Mouse (Mus musculus) effector memory CD4-positive, alpha-beta T cell, adult 7 months (primary cell): ENCODE results near the gene Rfpl4. TPM values are rescaled to one million over a fixed set of nuclear protein-coding genes. Genes with fewer than 3 reads are reported as not detected.

Experiments used
- polyA plus RNA-seq: library from polyadenylated mRNA; unstranded; fragments of 100-300 nt; shearing (Covaris generic); gene quantifications from one replicate; pipeline ENCODE4 v1.2.1, GENCODE M21; 2017

Rfpl4 gene
- not detected for polyA plus RNA-seq

DNA sequence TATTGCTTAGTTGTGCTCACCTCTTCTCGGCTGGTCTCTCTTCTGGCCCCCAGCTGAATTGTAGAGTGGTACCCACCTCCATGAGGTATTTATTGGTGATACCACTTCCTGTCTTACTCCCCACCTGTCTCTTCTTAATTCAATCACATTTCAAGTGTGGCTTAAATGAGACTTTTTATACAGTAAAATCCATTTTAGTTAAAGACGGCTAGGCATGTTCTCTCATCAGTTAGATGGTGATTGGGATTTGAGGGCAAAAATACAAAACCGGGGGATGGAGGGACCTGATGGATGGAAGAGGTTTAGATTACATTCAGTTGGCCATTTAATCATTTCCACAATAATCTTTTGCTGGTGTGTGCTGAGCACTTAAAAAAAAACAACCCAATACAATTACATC lies at the start of gene Rfpl4:
Gene Rfpl4, minus strand, starts transcription at position 101 of the 400 bp plus-strand sequence.

DNA sequence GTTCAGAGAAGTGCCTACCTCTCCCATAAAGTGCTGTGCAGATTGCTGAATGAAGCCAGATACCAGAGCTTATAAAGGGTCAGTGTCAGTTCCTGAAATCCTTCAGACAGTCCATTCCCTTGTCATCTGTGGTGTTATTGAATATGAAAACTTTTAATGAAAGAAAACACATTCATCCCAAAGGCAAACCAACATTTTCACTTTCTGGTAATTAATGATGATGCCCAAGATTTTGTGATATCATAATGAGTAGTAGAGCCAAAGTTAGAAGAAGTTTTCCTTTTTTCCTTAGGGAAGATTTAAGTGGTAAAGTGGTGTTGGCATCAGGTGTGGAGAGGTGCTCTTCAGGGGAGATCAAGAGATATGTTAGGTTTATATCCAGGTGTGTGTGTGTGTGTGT lies 32.8 kb upstream of the Rfpl4 start, which contains the start of gene Vmn1r55:
Gene Vmn1r55, minus strand, starts transcription at position 101 of the 400 bp plus-strand sequence.

DNA sequence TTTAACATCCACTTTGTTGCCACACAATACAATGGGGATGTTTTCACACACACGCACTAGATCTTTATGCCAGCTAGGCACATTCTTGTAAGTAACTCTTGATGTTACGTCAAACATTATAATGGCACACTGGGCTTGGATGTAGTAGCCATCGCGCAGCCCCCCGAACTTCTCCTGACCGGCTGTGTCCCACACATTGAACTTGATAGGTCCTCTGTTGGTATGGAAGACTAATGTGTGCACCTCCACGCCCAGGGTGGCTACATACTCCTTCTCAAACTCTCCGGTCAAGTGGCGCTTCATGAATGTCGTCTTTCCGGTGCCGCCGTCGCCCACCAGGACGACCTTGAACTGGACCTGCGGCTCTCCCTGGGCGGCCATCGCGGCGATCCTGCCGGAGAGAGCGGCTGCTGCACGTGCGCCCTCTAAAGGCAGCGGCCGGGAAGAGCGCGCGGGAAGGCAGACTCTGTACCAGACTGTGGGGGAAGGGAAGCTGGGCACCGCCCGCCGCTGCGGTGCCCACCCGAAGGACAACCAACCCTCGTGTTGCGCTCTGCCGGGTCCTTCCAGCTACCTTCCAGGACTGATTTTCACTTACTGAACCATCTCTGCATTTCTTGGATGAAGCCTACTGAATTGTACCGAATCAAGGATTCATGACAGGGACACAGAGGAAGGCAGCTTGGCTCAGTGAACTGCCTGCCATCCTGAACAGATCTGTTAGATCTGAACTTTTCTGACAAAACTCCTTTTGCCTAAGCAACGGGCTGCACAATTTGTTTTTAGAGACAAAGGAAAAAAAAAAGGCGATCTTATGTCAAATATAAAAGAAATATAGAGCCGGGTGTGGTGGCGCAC lies 9.0 kb upstream of the Rfpl4 start, which contains the start of gene Rasl2-9:
Gene Rasl2-9, minus strand, starts transcription at position 402 of the 858 bp plus-strand sequence.

DNA sequence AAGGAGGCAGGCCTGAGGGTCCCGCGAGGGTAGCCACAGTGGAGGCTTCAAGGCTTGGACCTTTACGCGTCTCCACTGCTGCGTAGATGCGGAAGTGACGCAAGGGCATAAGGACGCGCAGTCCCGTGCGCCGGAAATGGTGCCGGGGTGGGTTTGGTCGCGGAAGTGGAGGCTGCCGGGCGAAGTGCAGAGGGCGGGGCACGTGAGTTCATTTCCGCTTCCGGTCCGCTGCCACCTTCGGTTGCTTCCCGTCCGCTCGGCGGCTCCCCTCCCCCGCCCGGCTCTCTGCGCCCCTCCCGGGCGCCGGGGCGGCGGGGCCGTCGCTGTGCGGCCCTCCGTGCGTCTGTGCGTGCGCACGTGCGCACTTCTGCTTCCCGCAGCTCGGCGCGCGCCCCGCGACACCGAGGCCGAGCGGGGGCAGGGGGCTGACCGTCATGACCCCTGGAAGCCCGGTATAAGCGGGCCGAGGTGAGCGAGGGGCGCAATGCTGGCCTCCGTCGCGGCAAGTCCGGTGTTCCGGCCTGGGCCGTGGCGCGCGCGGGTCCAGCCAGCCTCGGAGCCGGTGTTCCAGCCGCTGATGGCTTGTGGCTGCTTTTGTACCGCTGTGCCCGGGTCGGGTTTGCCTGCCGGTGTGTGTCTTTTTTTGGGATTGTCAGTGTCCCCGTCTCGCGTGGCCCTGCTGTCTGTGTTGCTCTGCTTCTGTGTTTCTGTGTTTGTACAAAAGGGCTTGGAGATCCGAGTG lies 36.6 kb downstream of the Rfpl4 start, which contains the start of gene Epn1:
Gene Epn1, plus strand, starts transcription at position 226 of the 742 bp plus-strand sequence.

DNA sequence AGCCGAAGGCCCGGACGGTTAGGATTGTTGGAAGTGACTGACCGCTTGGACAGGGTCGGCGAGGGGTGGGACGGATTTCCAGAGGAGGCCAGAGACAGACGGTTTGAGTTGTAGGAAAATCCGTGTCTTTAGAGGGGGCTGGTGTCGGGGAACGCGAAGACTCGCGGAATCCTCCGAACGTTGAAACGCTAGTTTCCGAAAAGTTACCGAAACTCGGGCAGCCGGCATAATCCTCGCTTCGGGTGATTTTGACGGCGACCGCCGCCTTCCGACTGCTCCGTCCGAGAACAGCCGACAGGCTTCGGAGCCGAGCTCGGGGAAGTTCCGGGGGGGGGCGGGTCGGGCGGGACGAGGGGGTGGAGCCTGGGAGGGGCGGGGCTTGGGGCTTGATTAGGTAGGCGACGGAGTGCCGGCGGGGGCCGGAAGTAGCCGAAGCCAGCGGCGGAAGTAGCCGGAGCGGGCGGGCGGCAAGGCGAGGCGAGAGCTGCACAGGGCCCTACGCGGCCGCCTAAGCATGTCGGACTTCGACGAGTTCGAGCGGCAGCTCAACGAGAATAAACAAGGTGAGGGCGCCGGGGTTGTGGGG lies 54.9 kb downstream of the Rfpl4 start, which contains the start of gene U2af2:
Gene U2af2, plus strand, starts transcription at position 370 of the 586 bp plus-strand sequence.

Other genes with a start within 250 kb of the Rfpl4 start
- gene Isoc2b, start 246.7 kb downstream of the Rfpl4 start, polyA plus RNA-seq = 6.2 TPM
- 0.33 TPM for gene Isoc2a, start 239.8 kb downstream of the Rfpl4 start, polyA plus RNA-seq
- gene Gm36210, start 210.4 kb downstream of the Rfpl4 start, polyA plus RNA-seq = not detected
- 2.3 TPM for gene Zfp628, start 201.7 kb downstream of the Rfpl4 start, polyA plus RNA-seq
- gene Nat14, start 194.9 kb downstream of the Rfpl4 start, polyA plus RNA-seq = not detected
- not detected for gene Ssc5d, start 191.2 kb downstream of the Rfpl4 start, polyA plus RNA-seq
- not detected for gene Sbk2, start 152.5 kb downstream of the Rfpl4 start, polyA plus RNA-seq
- gene Sbk3, start 145.8 kb downstream of the Rfpl4 start, polyA plus RNA-seq = not detected
- 20.4 TPM for gene Zfp579, start 120.8 kb downstream of the Rfpl4 start, polyA plus RNA-seq
- gene Zfp524, start 102.5 kb downstream of the Rfpl4 start, polyA plus RNA-seq = 17.9 TPM
- 48.5 TPM for gene Fiz1, start 102.3 kb downstream of the Rfpl4 start, polyA plus RNA-seq
- 5.2 TPM for gene Gm44973, start 101.5 kb downstream of the Rfpl4 start, polyA plus RNA-seq
- gene Zfp865, start 96.6 kb downstream of the Rfpl4 start, polyA plus RNA-seq = 6.4 TPM
- not detected for gene Ccdc106, start 96.4 kb downstream of the Rfpl4 start, polyA plus RNA-seq
- 0.62 TPM for gene 4632433K11Rik, start 82.8 kb downstream of the Rfpl4 start, polyA plus RNA-seq
- gene Zfp784, start 78.5 kb downstream of the Rfpl4 start, polyA plus RNA-seq = 2.7 TPM
- 1.4 TPM for gene Zfp580, start 65.4 kb downstream of the Rfpl4 start, polyA plus RNA-seq
- gene U2af2, start 54.8 kb downstream of the Rfpl4 start, polyA plus RNA-seq = 100 TPM
- gene Epn1, start 36.7 kb downstream of the Rfpl4 start, polyA plus RNA-seq = 21.3 TPM
- 1.4 TPM for gene Rasl2-9, start 9.0 kb upstream of the Rfpl4 start, polyA plus RNA-seq
- 1.1 TPM for gene Vmn1r55, start 32.7 kb upstream of the Rfpl4 start, polyA plus RNA-seq
- not detected for gene Vmn1r56, start 79.8 kb upstream of the Rfpl4 start, polyA plus RNA-seq
- gene Vmn1r57, start 101.5 kb upstream of the Rfpl4 start, polyA plus RNA-seq = not detected
- not detected for gene Gm5065, start 233.6 kb upstream of the Rfpl4 start, polyA plus RNA-seq
- gene Nlrp2, start 234.1 kb upstream of the Rfpl4 start, polyA plus RNA-seq = 0.44 TPM